Mouse (Mus musculus): Measurements from ENCODE around the gene Mef2d. TPM values are rescaled to one million over a fixed set of nuclear protein-coding genes. Genes with fewer than 3 reads are reported as not detected.

Gene Mef2d
- polyA plus RNA-seq, 1 experiment from 2014 or later = 18.1 TPM

DNA sequence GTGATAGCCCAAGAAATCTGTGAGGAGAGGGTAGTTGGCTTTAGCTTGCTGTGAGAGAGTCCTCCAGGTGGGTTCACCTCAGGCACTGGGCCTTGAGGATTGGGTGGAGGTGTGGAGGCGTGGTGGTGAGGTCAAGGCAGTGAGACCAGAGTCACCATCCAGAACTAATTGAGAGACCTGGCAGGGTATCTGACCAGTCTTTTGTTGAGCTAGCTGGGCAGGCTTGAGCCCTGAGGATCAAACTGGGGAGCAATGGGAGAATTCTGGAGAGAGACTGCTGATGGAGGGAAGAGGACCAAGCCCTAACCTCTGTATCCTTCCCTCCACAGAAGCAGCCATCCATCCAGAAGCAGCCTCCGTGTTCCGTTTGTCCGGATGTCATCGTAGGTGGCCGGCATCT is 67.1 kb downstream of the Mef2d start:
- H3K27me3 ChIP-seq (ENCODE audit: control insufficient read depth, insufficient read depth, low read length) = peaks cover 89% of the 10 kb centered on the region
- H3K9ac ChIP-seq (ENCODE audit: low read length) = peak overlapping the region; percentile 88
- DNase-seq (ENCODE audit: low spot score) (peak; percentile 19), ATAC-seq (ENCODE audit: insufficient read depth, low FRiP score, low TSS enrichment) (no peak)
- H3K36me3 ChIP-seq (ENCODE audit: control insufficient read depth, insufficient read depth, low read length) = no peaks in the 10 kb centered on the region; the same call in 1 of the 2 replicates
- H3K27ac ChIP-seq (ENCODE audit: low read depth, low read length) = peak overlapping the region; percentile 97
- WGBS = 0% methylated on average over 6 of the region's 6 CpGs
- peak overlapping the region; percentile 73 for H3K4me2 ChIP-seq (ENCODE audit: low read depth)
- H3K4me1 ChIP-seq (ENCODE audit: control insufficient read depth, insufficient read depth, low read length) = peaks cover 5% of the 10 kb centered on the region; the same call in 1 of the 2 replicates
- H3K4me3 ChIP-seq (ENCODE audit: low read depth, low read length) = peak overlapping the region; percentile 59
- H3K9me3 ChIP-seq (ENCODE audit: control insufficient read depth, low read length) = no peaks in the 10 kb centered on the region

DNA sequence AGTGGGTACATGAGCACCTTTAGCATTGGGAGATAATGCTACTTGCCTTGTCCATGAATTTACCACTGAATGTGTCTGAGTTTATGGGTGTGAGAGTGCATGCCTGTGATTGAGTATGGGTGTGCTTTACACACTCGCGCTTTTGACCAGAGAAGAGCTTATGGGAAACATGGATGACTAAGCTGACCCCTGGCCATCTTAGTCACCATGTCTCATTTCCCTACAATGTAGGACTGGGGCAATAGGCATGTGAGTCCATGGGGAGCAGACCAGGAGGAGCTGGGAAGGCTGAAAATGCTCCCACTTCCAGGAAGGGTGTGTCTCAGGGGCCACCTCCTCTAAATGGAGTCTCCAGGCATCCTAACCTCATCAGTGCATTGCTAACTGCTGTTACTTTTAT is 67.9 kb downstream of the Mef2d start:
- Histone ChIP-seq H3K9me3 (ENCODE audit: control insufficient read depth, low read length) (no peaks in the 10 kb centered on the region), H3K4me3 (ENCODE audit: low read depth, low read length) (peak overlapping the region; percentile 59), H3K4me1 (ENCODE audit: control insufficient read depth, insufficient read depth, low read length) (peaks cover 3% of the 10 kb centered on the region; the same call in 1 of the 2 replicates), H3K27me3 (ENCODE audit: control insufficient read depth, insufficient read depth, low read length) (peaks cover 91% of the 10 kb centered on the region), H3K4me2 (ENCODE audit: low read depth) (peak overlapping the region; percentile 73), H3K27ac (ENCODE audit: low read depth, low read length) (peak overlapping the region; percentile 42; the same call in 1 of the 2 replicates), H3K9ac (ENCODE audit: low read length) (peak overlapping the region; percentile 88), H3K36me3 (ENCODE audit: control insufficient read depth, insufficient read depth, low read length) (peaks cover 2% of the 10 kb centered on the region; the same call in 1 of the 2 replicates)
- 21% methylated on average over 2 of the region's 2 CpGs for WGBS
- DNase-seq (ENCODE audit: low spot score) (no peak), ATAC-seq (ENCODE audit: insufficient read depth, low FRiP score, low TSS enrichment) (no peak)

DNA sequence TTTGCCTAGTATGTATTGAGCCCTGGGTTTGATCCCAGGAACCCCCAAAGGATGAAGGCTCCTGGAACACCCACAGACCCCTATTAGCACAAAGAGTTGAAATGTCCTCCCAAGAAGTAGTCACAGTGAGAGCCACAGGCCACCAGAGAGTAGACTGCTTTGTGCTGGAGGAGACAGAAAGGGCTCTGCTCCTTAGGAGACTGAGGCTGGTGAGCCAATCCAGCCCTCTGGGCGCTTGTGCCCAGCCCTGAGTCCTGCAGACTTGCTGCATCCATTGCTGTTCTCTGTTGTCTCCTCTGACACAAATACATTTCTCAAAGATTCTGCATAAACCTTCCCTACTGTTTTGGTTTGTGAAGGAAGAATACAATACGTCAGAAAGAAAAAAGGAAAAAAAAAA is 68.7 kb downstream of the Mef2d start:
- peak overlapping the region; percentile 73 for H3K4me2 ChIP-seq (ENCODE audit: low read depth)
- peaks cover 2% of the 10 kb centered on the region; the same call in 1 of the 2 replicates for H3K36me3 ChIP-seq (ENCODE audit: control insufficient read depth, insufficient read depth, low read length)
- no peaks in the 10 kb centered on the region for H3K9me3 ChIP-seq (ENCODE audit: control insufficient read depth, low read length)
- 8% methylated on average over 2 of the region's 2 CpGs for WGBS
- ATAC-seq (ENCODE audit: insufficient read depth, low FRiP score, low TSS enrichment) = no peak
- peak overlapping the region; percentile 88 for H3K9ac ChIP-seq (ENCODE audit: low read length)
- H3K4me3 ChIP-seq (ENCODE audit: low read depth, low read length) = peak overlapping the region; percentile 59
- H3K27me3 ChIP-seq (ENCODE audit: control insufficient read depth, insufficient read depth, low read length) = peaks cover 93% of the 10 kb centered on the region
- H3K4me1 ChIP-seq (ENCODE audit: control insufficient read depth, insufficient read depth, low read length) = peaks cover 3% of the 10 kb centered on the region; the same call in 1 of the 2 replicates
- peak; percentile 12 for DNase-seq (ENCODE audit: low spot score)
- H3K27ac ChIP-seq (ENCODE audit: low read depth, low read length) = no peak overlapping the region

DNA sequence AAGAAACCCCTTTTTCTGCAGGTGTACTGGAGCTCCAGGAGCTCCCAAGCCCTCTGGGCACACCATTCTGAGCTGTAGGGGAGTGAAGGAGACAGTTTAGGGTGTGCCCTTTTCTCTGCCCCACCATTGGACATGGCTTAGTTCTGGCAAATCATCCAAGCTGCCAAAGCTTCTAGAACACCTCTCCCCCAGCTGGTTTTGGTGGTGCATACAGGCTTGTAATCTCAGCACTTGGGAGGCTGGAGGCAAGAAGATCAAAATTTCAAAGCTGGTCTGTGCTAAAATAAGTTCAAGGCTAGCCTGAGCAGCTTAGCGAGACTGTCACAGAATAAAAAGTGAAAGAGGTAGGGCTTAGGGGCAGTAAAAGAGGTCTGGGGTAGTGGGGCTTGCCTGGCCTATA is 70.2 kb downstream of the Mef2d start:
- Histone ChIP-seq H3K27me3 (ENCODE audit: control insufficient read depth, insufficient read depth, low read length) (peaks cover 92% of the 10 kb centered on the region), H3K27ac (ENCODE audit: low read depth, low read length) (peak overlapping the region; percentile 34; the same call in 1 of the 2 replicates), H3K4me2 (ENCODE audit: low read depth) (peak overlapping the region; percentile 73), H3K9ac (ENCODE audit: low read length) (peak overlapping the region; percentile 88), H3K9me3 (ENCODE audit: control insufficient read depth, low read length) (no peaks in the 10 kb centered on the region), H3K36me3 (ENCODE audit: control insufficient read depth, insufficient read depth, low read length) (peaks cover 2% of the 10 kb centered on the region; the same call in 1 of the 2 replicates), H3K4me1 (ENCODE audit: control insufficient read depth, insufficient read depth, low read length) (peaks cover 3% of the 10 kb centered on the region; the same call in 1 of the 2 replicates), H3K4me3 (ENCODE audit: low read depth, low read length) (peak overlapping the region; percentile 59)
- 3% methylated on average over 1 of the region's 1 CpGs for WGBS
- DNase-seq (ENCODE audit: low spot score) (no peak), ATAC-seq (ENCODE audit: insufficient read depth, low FRiP score, low TSS enrichment) (no peak)

- no peak for ATAC-seq (ENCODE audit: insufficient read depth, low FRiP score, low TSS enrichment)
- H3K4me1 ChIP-seq (ENCODE audit: control insufficient read depth, insufficient read depth, low read length) = peaks cover 3% of the 10 kb centered on the region; the same call in 1 of the 2 replicates
- peak overlapping the region; percentile 39 for H3K9ac ChIP-seq (ENCODE audit: low read length)
- H3K4me3 ChIP-seq (ENCODE audit: low read depth, low read length) = peak overlapping the region; percentile 59
- no peaks in the 10 kb centered on the region for H3K9me3 ChIP-seq (ENCODE audit: control insufficient read depth, low read length)
- peak overlapping the region; percentile 64 for H3K4me2 ChIP-seq (ENCODE audit: low read depth)
- 9% methylated on average over 2 of the region's 2 CpGs for WGBS
- DNase-seq (ENCODE audit: low spot score) = no peak
- H3K36me3 ChIP-seq (ENCODE audit: control insufficient read depth, insufficient read depth, low read length) = peaks cover 2% of the 10 kb centered on the region; the same call in 1 of the 2 replicates
- H3K27me3 ChIP-seq (ENCODE audit: control insufficient read depth, insufficient read depth, low read length) = peaks cover 94% of the 10 kb centered on the region
- peak overlapping the region; percentile 10 for H3K27ac ChIP-seq (ENCODE audit: low read depth, low read length)
These were observed 70.8 kb downstream of the Mef2d start for GRCm38 (mm10) chr3:88213019-88213418.

GRCm38 (mm10) chr3:88214197-88214938 is 72.2 kb downstream of the Mef2d start:
- H3K4me3 ChIP-seq (ENCODE audit: low read depth, low read length) = peak overlapping the region; percentile 59
- H3K9me3 ChIP-seq (ENCODE audit: control insufficient read depth, low read length) = no peaks in the 10 kb centered on the region
- peak overlapping the region; percentile 55 for H3K27ac ChIP-seq (ENCODE audit: low read depth, low read length)
- WGBS = 1% methylated on average over 42 of the region's 42 CpGs
- DNase-seq (ENCODE audit: low spot score) (peak; percentile 71), ATAC-seq (ENCODE audit: insufficient read depth, low FRiP score, low TSS enrichment) (peak; percentile 91)
- peaks cover 2% of the 10 kb centered on the region; the same call in 1 of the 2 replicates for H3K36me3 ChIP-seq (ENCODE audit: control insufficient read depth, insufficient read depth, low read length)
- peak overlapping the region; percentile 88 for H3K9ac ChIP-seq (ENCODE audit: low read length)
- H3K27me3 ChIP-seq (ENCODE audit: control insufficient read depth, insufficient read depth, low read length) = peaks cover 93% of the 10 kb centered on the region
- peaks cover 5% of the 10 kb centered on the region; the same call in 1 of the 2 replicates for H3K4me1 ChIP-seq (ENCODE audit: control insufficient read depth, insufficient read depth, low read length)
- peak overlapping the region; percentile 64 for H3K4me2 ChIP-seq (ENCODE audit: low read depth)

DNA sequence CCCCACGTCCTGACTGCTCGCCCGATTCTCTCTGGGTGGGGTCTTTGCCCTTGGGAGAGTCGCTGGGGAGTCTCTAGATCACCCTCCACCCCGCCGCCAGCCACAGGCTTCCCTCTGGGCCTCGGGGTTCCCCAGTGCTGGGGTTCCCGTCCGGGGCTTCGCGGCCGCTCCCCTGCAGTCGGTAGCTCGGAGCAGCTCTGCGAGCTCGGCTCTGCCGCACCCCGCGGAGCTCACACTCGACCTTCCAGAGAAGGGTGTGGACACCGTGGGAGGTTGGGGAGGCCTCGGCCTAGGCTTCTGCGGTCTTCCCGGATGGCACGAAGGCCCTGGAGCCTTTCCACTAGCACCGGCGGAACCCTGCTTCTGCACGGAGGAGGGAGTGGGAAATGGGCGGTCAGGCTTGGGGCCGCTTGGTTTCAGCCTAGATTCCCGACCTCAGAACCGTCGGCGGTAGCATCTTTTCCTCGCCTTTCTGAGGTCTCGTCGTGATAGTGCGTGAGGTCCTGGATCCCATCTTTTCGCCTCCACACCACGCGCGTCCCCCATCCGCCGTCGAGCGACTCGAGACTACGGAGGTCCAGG is 72.9 kb downstream of the Mef2d start:
- Histone ChIP-seq H3K27ac (ENCODE audit: low read depth, low read length) (peak overlapping the region; percentile 55; the same call in 1 of the 2 replicates), H3K4me3 (ENCODE audit: low read depth, low read length) (peak overlapping the region; percentile 59), H3K4me2 (ENCODE audit: low read depth) (peak overlapping the region; percentile 64), H3K27me3 (ENCODE audit: control insufficient read depth, insufficient read depth, low read length) (peaks cover 92% of the 10 kb centered on the region), H3K9ac (ENCODE audit: low read length) (peak overlapping the region; percentile 88), H3K9me3 (ENCODE audit: control insufficient read depth, low read length) (no peaks in the 10 kb centered on the region), H3K36me3 (ENCODE audit: control insufficient read depth, insufficient read depth, low read length) (peaks cover 2% of the 10 kb centered on the region; the same call in 1 of the 2 replicates), H3K4me1 (ENCODE audit: control insufficient read depth, insufficient read depth, low read length) (peaks cover 7% of the 10 kb centered on the region; the same call in 1 of the 2 replicates)
- DNase-seq (ENCODE audit: low spot score) (no peak), ATAC-seq (ENCODE audit: insufficient read depth, low FRiP score, low TSS enrichment) (0 out of 2 replicates have a peak, but pooled peaks have one; percentile 1)
- under 1% methylated on average over 48 of the region's 48 CpGs for WGBS

DNA sequence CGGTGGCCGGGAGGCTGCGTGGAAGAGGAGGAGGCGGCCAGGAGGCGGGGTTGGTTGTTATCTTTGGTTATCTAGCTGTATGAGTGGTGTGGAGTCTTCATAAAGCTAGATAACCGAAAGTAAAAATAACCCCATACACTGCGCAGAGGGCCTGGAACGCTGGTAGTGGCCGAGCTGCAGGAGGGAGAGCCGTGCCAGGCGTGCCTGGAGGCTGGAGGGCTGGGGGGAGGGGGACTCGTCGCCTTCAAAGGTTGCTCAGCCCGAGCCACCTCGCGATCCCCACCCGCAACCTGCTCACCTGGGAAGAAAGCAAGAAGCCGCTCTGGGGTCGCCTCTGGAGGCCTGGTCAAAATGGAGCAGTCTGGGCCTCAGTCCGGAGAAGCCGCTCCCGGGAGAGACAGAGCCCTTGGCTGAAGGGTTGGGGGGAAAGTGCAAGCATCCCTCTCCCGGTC is 73.4 kb downstream of the Mef2d start:
- Histone ChIP-seq H3K9me3 (ENCODE audit: control insufficient read depth, low read length) (no peaks in the 10 kb centered on the region), H3K9ac (ENCODE audit: low read length) (peak overlapping the region; percentile 88), H3K36me3 (ENCODE audit: control insufficient read depth, insufficient read depth, low read length) (peaks cover 2% of the 10 kb centered on the region; the same call in 1 of the 2 replicates), H3K27me3 (ENCODE audit: control insufficient read depth, insufficient read depth, low read length) (peaks cover 91% of the 10 kb centered on the region), H3K4me3 (ENCODE audit: low read depth, low read length) (peak overlapping the region; percentile 59), H3K4me1 (ENCODE audit: control insufficient read depth, insufficient read depth, low read length) (peaks cover 11% of the 10 kb centered on the region), H3K27ac (ENCODE audit: low read depth, low read length) (peak overlapping the region; percentile 35; the same call in 1 of the 2 replicates), H3K4me2 (ENCODE audit: low read depth) (peak overlapping the region; percentile 64)
- WGBS = 2% methylated on average over 23 of the region's 23 CpGs
- ATAC-seq (ENCODE audit: insufficient read depth, low FRiP score, low TSS enrichment) (no peak), DNase-seq (ENCODE audit: low spot score) (no peak)
